Mouse (Mus musculus) forebrain, embryonic 11.5 days (tissue): ENCODE measurements around the gene Adamts12. TPM values are rescaled to one million over a fixed set of nuclear protein-coding genes. Genes with fewer than 3 reads are reported as not detected.

ENCODE experiments used
- ATAC-seq: fragments of 200-750 bp; cut with Nextera tagmentation; replicated peaks from 2 replicates; pipeline ENCODE4 v1.8.0; 2017; ENCODE audit warnings: moderate TSS enrichment; ENCODE audit not compliant: low FRiP score
- DNase-seq: peaks from one replicate; pipeline ENCODE4 v3.0.0-alpha.2; 2017; ENCODE audit warnings: low spot score
- H3K27ac ChIP-seq: fragments of 300-500 bp; sonication (generic); 2 replicates; pipeline ENCODE4 v1.5.1; 2014; ENCODE audit warnings: low read depth, low read length
- H3K27me3 ChIP-seq: fragments of 300-500 bp; sonication (generic); 2 replicates; pipeline ENCODE4 v1.6.1; 2014; ENCODE audit warnings: mild to moderate bottlenecking, low read length, mixed read lengths; ENCODE audit not compliant: control insufficient read depth, insufficient read depth
- H3K36me3 ChIP-seq: fragments of 300-500 bp; sonication (generic); 2 replicates; pipeline ENCODE4 v1.6.1; 2014; ENCODE audit warnings: mild to moderate bottlenecking, low read length, moderate library complexity, mixed read lengths; ENCODE audit not compliant: control insufficient read depth, insufficient read depth
- H3K4me1 ChIP-seq: fragments of 300-500 bp; sonication (generic); replicated peaks from 2 replicates; pipeline ENCODE4 v1.6.1; 2014; ENCODE audit warnings: low read length, mixed read lengths; ENCODE audit not compliant: control insufficient read depth, insufficient read depth
- H3K4me2 ChIP-seq: fragments of 300-500 bp; sonication (generic); 2 replicates; pipeline ENCODE4 v1.6.1; 2014; ENCODE audit warnings: low read depth, mild to moderate bottlenecking, low read length, moderate library complexity, mixed read lengths; ENCODE audit not compliant: severe bottlenecking
- H3K4me3 ChIP-seq: fragments of 300-500 bp; sonication (generic); 2 replicates; pipeline ENCODE4 v1.5.1; 2014; ENCODE audit warnings: low read depth, low read length
- H3K9ac ChIP-seq: fragments of 300-500 bp; sonication (generic); 2 replicates; pipeline ENCODE4 v1.6.1; 2014; ENCODE audit warnings: low read length
- H3K9me3 ChIP-seq: fragments of 300-500 bp; sonication (generic); 2 replicates; pipeline ENCODE4 v1.6.1; 2016; ENCODE audit warnings: low read length, mixed read lengths; ENCODE audit not compliant: control insufficient read depth
- WGBS: fragments of 180-500 bp; shearing (Covaris S2); extraction: QIAGEN DNeasy Blood & Tissue Kit; methylation state at CpG from one replicate; pipeline ENCODE4 v1.1.7; 2014; 5-methylcytosine and 5-hydroxymethylcytosine counted together
- polyA plus RNA-seq: library from polyadenylated mRNA; unstranded; fragments of >200 nt; fragmentation: Nextera tagmentation; extraction: Ambion mirVana; gene quantifications from 2 replicates; pipeline ENCODE4 v1.2.1, GENCODE M21; 2014

Adamts12 gene
- polyA plus RNA-seq, 1 experiment from 2014 or later = 2.1 TPM

GRCm38 (mm10) chr15:11279273-11280080, 214.9 kb downstream of the Adamts12 start:
- Histone ChIP-seq H3K27me3 (no peaks in the 10 kb centered on the region), H3K36me3 (no peaks in the 10 kb centered on the region), H3K9me3 (no peaks in the 10 kb centered on the region), H3K4me2 (no peak overlapping the region), H3K4me3 (no peak overlapping the region), H3K9ac (no peak overlapping the region), H3K4me1 (no peaks in the 10 kb centered on the region), H3K27ac (no peak overlapping the region)
- DNase-seq (no peak), ATAC-seq (no peak)
- 93% methylated on average over 6 of the region's 6 CpGs for WGBS

GRCm38 (mm10) chr15:11280689-11281264, 216.2 kb downstream of the Adamts12 start:
- DNase-seq (no peak), ATAC-seq (no peak)
- Histone ChIP-seq H3K4me1 (no peaks in the 10 kb centered on the region), H3K9me3 (no peaks in the 10 kb centered on the region), H3K9ac (no peak overlapping the region), H3K4me2 (no peak overlapping the region), H3K27me3 (no peaks in the 10 kb centered on the region), H3K4me3 (no peak overlapping the region), H3K27ac (no peak overlapping the region), H3K36me3 (no peaks in the 10 kb centered on the region)
- WGBS = 90% methylated on average over 6 of the region's 6 CpGs

- no peak for DNase-seq
Measured at GRCm38 (mm10) chr15:11283171-11283570, 218.6 kb downstream of the Adamts12 start.

GRCm38 (mm10) chr15:11287780-11288179, 223.2 kb downstream of the Adamts12 start:
- 90% methylated on average over 3 of the region's 3 CpGs for WGBS
- ATAC-seq = no peak
- H3K9me3 ChIP-seq = no peaks in the 10 kb centered on the region
- no peak overlapping the region for H3K27ac ChIP-seq
- H3K4me1 ChIP-seq = no peaks in the 10 kb centered on the region
- H3K9ac ChIP-seq = no peak overlapping the region
- H3K4me2 ChIP-seq = no peak overlapping the region
- no peaks in the 10 kb centered on the region for H3K36me3 ChIP-seq
- no peak overlapping the region for H3K4me3 ChIP-seq
- no peak for DNase-seq
- no peaks in the 10 kb centered on the region for H3K27me3 ChIP-seq

More at GRCm38 (mm10) chr15:11283171-11283570, 218.6 kb downstream of the Adamts12 start:
- Histone ChIP-seq H3K4me2 (no peak overlapping the region), H3K9me3 (no peaks in the 10 kb centered on the region), H3K4me3 (no peak overlapping the region), H3K27ac (no peak overlapping the region), H3K27me3 (no peaks in the 10 kb centered on the region), H3K36me3 (no peaks in the 10 kb centered on the region), H3K9ac (no peak overlapping the region), H3K4me1 (no peaks in the 10 kb centered on the region)
- ATAC-seq = no peak

GRCm38 (mm10) chr15:11292246-11292645, 227.7 kb downstream of the Adamts12 start:
- Histone ChIP-seq H3K27me3 (no peaks in the 10 kb centered on the region), H3K4me3 (no peak overlapping the region), H3K4me1 (no peaks in the 10 kb centered on the region), H3K36me3 (no peaks in the 10 kb centered on the region), H3K9me3 (no peaks in the 10 kb centered on the region), H3K4me2 (no peak overlapping the region), H3K27ac (no peak overlapping the region), H3K9ac (no peak overlapping the region)
- 78% methylated on average over 5 of the region's 5 CpGs for WGBS
- DNase-seq (no peak), ATAC-seq (no peak)

- 63% methylated on average over 6 of the region's 6 CpGs for WGBS
- H3K4me3 ChIP-seq = no peak overlapping the region
- no peak for DNase-seq
- no peaks in the 10 kb centered on the region for H3K27me3 ChIP-seq
- ATAC-seq = no peak
- H3K4me2 ChIP-seq = no peak overlapping the region
- no peaks in the 10 kb centered on the region for H3K36me3 ChIP-seq
- H3K27ac ChIP-seq = no peak overlapping the region
- no peak overlapping the region for H3K9ac ChIP-seq
- H3K4me1 ChIP-seq = no peaks in the 10 kb centered on the region; the same call in 1 of the 2 replicates
- no peaks in the 10 kb centered on the region for H3K9me3 ChIP-seq
Measured at GRCm38 (mm10) chr15:11295016-11295415, 230.4 kb downstream of the Adamts12 start.

- H3K9ac ChIP-seq = no peak overlapping the region
- H3K27me3 ChIP-seq = no peaks in the 10 kb centered on the region
- H3K4me2 ChIP-seq = no peak overlapping the region
- 52% methylated on average over 4 of the region's 4 CpGs for WGBS
- H3K36me3 ChIP-seq = no peaks in the 10 kb centered on the region
- no peak for DNase-seq
- H3K27ac ChIP-seq = no peak overlapping the region
- no peak overlapping the region for H3K4me3 ChIP-seq
- no peaks in the 10 kb centered on the region; the same call in 1 of the 2 replicates for H3K4me1 ChIP-seq
- H3K9me3 ChIP-seq = no peaks in the 10 kb centered on the region
- no peak for ATAC-seq
Measured at GRCm38 (mm10) chr15:11297960-11298359, 233.4 kb downstream of the Adamts12 start.

- Histone ChIP-seq H3K4me2 (no peak overlapping the region), H3K4me1 (no peaks in the 10 kb centered on the region), H3K9ac (no peak overlapping the region), H3K27me3 (no peaks in the 10 kb centered on the region), H3K4me3 (no peak overlapping the region), H3K36me3 (no peaks in the 10 kb centered on the region), H3K9me3 (no peaks in the 10 kb centered on the region), H3K27ac (no peak overlapping the region)
- 55% methylated on average over 3 of the region's 3 CpGs for WGBS
- DNase-seq (no peak), ATAC-seq (no peak)
Measured at GRCm38 (mm10) chr15:11317077-11317476, 252.5 kb downstream of the Adamts12 start.

GRCm38 (mm10) chr15:11320481-11320880, 255.9 kb downstream of the Adamts12 start:
- no peaks in the 10 kb centered on the region for H3K36me3 ChIP-seq
- no peaks in the 10 kb centered on the region for H3K27me3 ChIP-seq
- DNase-seq (peak; percentile 81), ATAC-seq (peak; percentile 60; the same call in 1 of the 2 replicates)
- whole genome bisulfite sequencing = 25% methylated on average over 8 of the region's 8 CpGs
- no peak overlapping the region for H3K4me3 ChIP-seq
- no peaks in the 10 kb centered on the region for H3K4me1 ChIP-seq
- no peak overlapping the region for H3K4me2 ChIP-seq
- H3K27ac ChIP-seq = no peak overlapping the region
- no peak overlapping the region for H3K9ac ChIP-seq
- H3K9me3 ChIP-seq = no peaks in the 10 kb centered on the region
